Mouse (Mus musculus) small intestine, adult 2 months (tissue): ENCODE data around the gene Synj2. TPM values are rescaled to one million over a fixed set of nuclear protein-coding genes. Genes with fewer than 3 reads are reported as not detected.

Experiments
- H3K27ac ChIP-seq: fragments of 200-500 bp; 2 replicates; pipeline ENCODE4 v1.5.1; 2012; ENCODE audit warnings: low read depth, low read length, control low read depth, inconsistent platforms; ENCODE audit not compliant: insufficient read depth
- H3K27me3 ChIP-seq: fragments of 200-500 bp; 2 replicates; pipeline ENCODE4 v1.6.1; 2012; ENCODE audit warnings: mild to moderate bottlenecking, moderate library complexity, low read length, inconsistent platforms; ENCODE audit not compliant: control insufficient read depth, insufficient read depth
- H3K36me3 ChIP-seq: fragments of 200-500 bp; 2 replicates; pipeline ENCODE4 v1.6.1; 2012; ENCODE audit warnings: mild to moderate bottlenecking, low read length, control low read depth, inconsistent platforms; ENCODE audit not compliant: control insufficient read depth, insufficient read depth
- H3K4me1 ChIP-seq: fragments of 200-500 bp; 2 replicates; pipeline ENCODE4 v1.6.1; 2012; ENCODE audit warnings: low read length, inconsistent platforms, mixed read lengths; ENCODE audit not compliant: control insufficient read depth, insufficient read depth, insufficient read length
- H3K4me3 ChIP-seq: fragments of 200-500 bp; 2 replicates; pipeline ENCODE4 v1.5.1; 2012; ENCODE audit warnings: low read depth, mild to moderate bottlenecking, control low read depth, inconsistent platforms, low read length, moderate library complexity
- CTCF ChIP-seq: fragments of 200-500 bp; IDR thresholded peaks from 2 replicates; pipeline ENCODE4 v1.5.1; 2012; ENCODE audit warnings: low read depth, mild to moderate bottlenecking, control low read depth, inconsistent platforms, low read length, moderate library complexity, mixed read lengths; ENCODE audit not compliant: insufficient replicate concordance, insufficient read length; ENCODE audit errors: extremely low read depth
- POLR2A ChIP-seq: fragments of 200-500 bp; IDR thresholded peaks from 2 replicates; pipeline ENCODE4 v1.6.1; 2012; ENCODE audit warnings: low read depth, mild to moderate bottlenecking, control low read depth, inconsistent platforms, low read length, moderate library complexity
- WGBS: fragments of 180-500 bp; shearing (Covaris S2); methylation state at CpG from one replicate; pipeline ENCODE4 v1.1.7; 2018; 5-methylcytosine and 5-hydroxymethylcytosine counted together
- polyA plus RNA-seq: library from polyadenylated mRNA; depleted of rRNA; stranded (reverse); fragments of >200 nt; gene quantifications from 2 replicates; pipeline ENCODE4 v1.2.3, GENCODE M21; 2012

Gene Synj2
- polyA plus RNA-seq, 1 experiment, result 3.1 TPM

- TF ChIP-seq CTCF (no peak), POLR2A (no peak)
- Histone ChIP-seq H3K4me1 (peaks cover 9% of the 10 kb centered on the region), H3K36me3 (no peaks in the 10 kb centered on the region), H3K27ac (no peak overlapping the region), H3K27me3 (no peaks in the 10 kb centered on the region), H3K4me3 (no peak overlapping the region)
- WGBS, result 66% methylated on average over 1 of the region's 1 CpGs
Measured at GRCm38 (mm10) chr17:5943053-5943452, 2.0 kb downstream of the Synj2 start.

GRCm38 (mm10) chr17:5947039-5947438, 6.0 kb downstream of the Synj2 start:
- 69% methylated on average over 3 of the region's 3 CpGs for WGBS
- Histone ChIP-seq H3K27ac (no peak overlapping the region), H3K36me3 (no peaks in the 10 kb centered on the region), H3K4me1 (peaks cover 2% of the 10 kb centered on the region), H3K4me3 (no peak overlapping the region), H3K27me3 (no peaks in the 10 kb centered on the region)
- TF ChIP-seq CTCF, result no peak

- Histone ChIP-seq H3K36me3 (no peaks in the 10 kb centered on the region), H3K4me3 (no peak overlapping the region), H3K27me3 (no peaks in the 10 kb centered on the region), H3K27ac (no peak overlapping the region), H3K4me1 (no peaks in the 10 kb centered on the region)
- 83% methylated on average over 4 of the region's 4 CpGs for WGBS
- TF ChIP-seq POLR2A (no peak), CTCF (no peak)
Measured at GRCm38 (mm10) chr17:5952455-5952854, 11.4 kb downstream of the Synj2 start.

- WGBS, result 57% methylated on average over 2 of the region's 2 CpGs
- no peaks in the 10 kb centered on the region for H3K36me3 ChIP-seq
- peaks cover 15% of the 10 kb centered on the region for H3K4me1 ChIP-seq
- no peaks in the 10 kb centered on the region for H3K27me3 ChIP-seq
- H3K27ac ChIP-seq, result no peak overlapping the region
- no peak overlapping the region for H3K4me3 ChIP-seq
- no peak for TF ChIP-seq CTCF
- no peak for TF ChIP-seq POLR2A
Measured at GRCm38 (mm10) chr17:5956350-5957000, 15.4 kb downstream of the Synj2 start.

- no peak for TF ChIP-seq POLR2A
- no peak for TF ChIP-seq CTCF
- 55% methylated on average over 3 of the region's 3 CpGs for WGBS
- H3K27me3 ChIP-seq, result no peaks in the 10 kb centered on the region
- peaks cover 15% of the 10 kb centered on the region for H3K4me1 ChIP-seq
- no peak overlapping the region for H3K27ac ChIP-seq
- H3K36me3 ChIP-seq, result no peaks in the 10 kb centered on the region
- no peak overlapping the region for H3K4me3 ChIP-seq
Measured at GRCm38 (mm10) chr17:5957097-5957496, 16.0 kb downstream of the Synj2 start.

- WGBS, result 58% methylated on average over 5 of the region's 5 CpGs
- H3K27me3 ChIP-seq, result no peaks in the 10 kb centered on the region
- H3K4me1 ChIP-seq, result peaks cover 15% of the 10 kb centered on the region
- TF ChIP-seq POLR2A (no peak), CTCF (no peak)
- H3K36me3 ChIP-seq, result no peaks in the 10 kb centered on the region
- no peak overlapping the region for H3K4me3 ChIP-seq
- no peak overlapping the region for H3K27ac ChIP-seq
Measured at GRCm38 (mm10) chr17:5958229-5958628, 17.1 kb downstream of the Synj2 start.

- Histone ChIP-seq H3K27ac (peak overlapping the region; percentile 23; the same call in 1 of the 2 replicates), H3K27me3 (no peaks in the 10 kb centered on the region), H3K4me3 (peak overlapping the region; percentile 5), H3K36me3 (no peaks in the 10 kb centered on the region), H3K4me1 (peaks cover 15% of the 10 kb centered on the region)
- 43% methylated on average over 10 of the region's 10 CpGs for WGBS
- TF ChIP-seq CTCF (no peak), POLR2A (no peak)
Measured at GRCm38 (mm10) chr17:5958636-5959035, 17.6 kb downstream of the Synj2 start.
